Mouse (Mus musculus) G1E-ER4 (cell line): ENCODE measurements around the gene Fbxw7. TPM values are rescaled to one million over a fixed set of nuclear protein-coding genes. Genes with fewer than 3 reads are reported as not detected.

ENCODE experiments used
- GATA1 ChIP-seq: IDR thresholded peaks from one replicate; pipeline ENCODE4 v1.8.0; 2012; ENCODE audit warnings: low read length, inconsistent platforms
- polyA plus RNA-seq: library from polyadenylated mRNA; stranded (reverse); fragments of >175 nt; gene quantifications from 2 replicates; pipeline ENCODE4 v1.2.3, GENCODE M21; 2012

The Fbxw7 gene
- polyA plus RNA-seq, 1 experiment, result 4.8 TPM

GRCm38 (mm10) chr3:84852877-84853276 is 37.8 kb downstream of the Fbxw7 start:
- no peak for TF ChIP-seq GATA1

GRCm38 (mm10) chr3:84854440-84854839 is 39.4 kb downstream of the Fbxw7 start:
- TF ChIP-seq GATA1, result no peak

GRCm38 (mm10) chr3:84860669-84861068 is 45.6 kb downstream of the Fbxw7 start:
- no peak for TF ChIP-seq GATA1

GRCm38 (mm10) chr3:84865684-84866083 is 50.6 kb downstream of the Fbxw7 start:
- no peak for TF ChIP-seq GATA1

- TF ChIP-seq GATA1, result no peak
Observed at GRCm38 (mm10) chr3:84866866-84867265, 51.8 kb downstream of the Fbxw7 start.

- no peak for TF ChIP-seq GATA1
Observed at GRCm38 (mm10) chr3:84867434-84867975, 52.4 kb downstream of the Fbxw7 start.

GRCm38 (mm10) chr3:84867991-84868390 is 52.9 kb downstream of the Fbxw7 start:
- TF ChIP-seq GATA1, result no peak

- no peak for TF ChIP-seq GATA1
Observed at GRCm38 (mm10) chr3:84870126-84870525, 55.1 kb downstream of the Fbxw7 start.

GRCm38 (mm10) chr3:84875306-84875705 is 60.2 kb downstream of the Fbxw7 start:
- no peak for TF ChIP-seq GATA1

- no peak for TF ChIP-seq GATA1
Observed at GRCm38 (mm10) chr3:84876211-84876610, 61.1 kb downstream of the Fbxw7 start.

- no peak for TF ChIP-seq GATA1
Observed at GRCm38 (mm10) chr3:84883817-84884483, 68.9 kb downstream of the Fbxw7 start.

- TF ChIP-seq GATA1, result no peak
Observed at GRCm38 (mm10) chr3:84889648-84890047, 74.6 kb downstream of the Fbxw7 start.

GRCm38 (mm10) chr3:84890983-84891382 is 75.9 kb downstream of the Fbxw7 start:
- TF ChIP-seq GATA1, result no peak

- no peak for TF ChIP-seq GATA1
Observed at GRCm38 (mm10) chr3:84897952-84898351, 82.9 kb downstream of the Fbxw7 start.

- TF ChIP-seq GATA1, result no peak
Observed at GRCm38 (mm10) chr3:84906528-84906927, 91.5 kb downstream of the Fbxw7 start.

GRCm38 (mm10) chr3:84914284-84914683 is 99.2 kb downstream of the Fbxw7 start:
- no peak for TF ChIP-seq GATA1

- no peak for TF ChIP-seq GATA1
Observed at GRCm38 (mm10) chr3:84917903-84918679, 103.0 kb downstream of the Fbxw7 start.
